Mouse (Mus musculus): ENCODE data around the gene Pou2f2. TPM values are rescaled to one million over a fixed set of nuclear protein-coding genes. Genes with fewer than 3 reads are reported as not detected.

Gene Pou2f2
- polyA plus RNA-seq, 1 experiment from 2014 or later = 4.1 TPM

- no peaks in the 10 kb centered on the region for H3K4me1 ChIP-seq
- H3K27ac ChIP-seq = no peak overlapping the region
- 78% methylated on average over 10 of the region's 10 CpGs for WGBS
- H3K36me3 ChIP-seq = no peaks in the 10 kb centered on the region
- no peak for DNase-seq (ENCODE audit: low spot score)
- no peaks in the 10 kb centered on the region for H3K9me3 ChIP-seq (replicated peaks)
- H3K4me3 ChIP-seq = no peak overlapping the region
- peaks cover 29% of the 10 kb centered on the region for H3K27me3 ChIP-seq (ENCODE audit: low read depth, poor library complexity, severe bottlenecking)
Observed at GRCm38 (mm10) chr7:25125716-25126281, 53.7 kb downstream of the Pou2f2 start.

- Histone ChIP-seq H3K9me3 (replicated peaks) (no peaks in the 10 kb centered on the region), H3K27me3 (ENCODE audit: low read depth, poor library complexity, severe bottlenecking) (peaks cover 12% of the 10 kb centered on the region), H3K27ac (no peak overlapping the region), H3K4me1 (peaks cover 9% of the 10 kb centered on the region), H3K36me3 (no peaks in the 10 kb centered on the region), H3K4me3 (no peak overlapping the region)
- no peak for DNase-seq (ENCODE audit: low spot score)
- WGBS = 62% methylated on average over 13 of the region's 13 CpGs
Observed at GRCm38 (mm10) chr7:25121240-25121786, 58.2 kb downstream of the Pou2f2 start.

GRCm38 (mm10) chr7:25120061-25120834 is 59.3 kb downstream of the Pou2f2 start:
- peaks cover 13% of the 10 kb centered on the region for H3K4me1 ChIP-seq
- WGBS = 66% methylated on average over 25 of the region's 25 CpGs

GRCm38 (mm10) chr7:25112956-25113603 is 66.4 kb downstream of the Pou2f2 start:
- no peaks in the 10 kb centered on the region for H3K36me3 ChIP-seq
- H3K9me3 ChIP-seq (replicated peaks) = no peaks in the 10 kb centered on the region
- H3K27me3 ChIP-seq (ENCODE audit: low read depth, poor library complexity, severe bottlenecking) = peaks cover 21% of the 10 kb centered on the region
- H3K27ac ChIP-seq = no peak overlapping the region
- 89% methylated on average over 16 of the region's 16 CpGs for WGBS
- H3K4me1 ChIP-seq = peaks cover 4% of the 10 kb centered on the region; the same call in 1 of the 2 replicates
- DNase-seq (ENCODE audit: low spot score) = no peak
- H3K4me3 ChIP-seq = no peak overlapping the region

More at GRCm38 (mm10) chr7:25120061-25120834, 59.3 kb downstream of the Pou2f2 start:
- no peaks in the 10 kb centered on the region for H3K9me3 ChIP-seq (replicated peaks)
- peaks cover 22% of the 10 kb centered on the region for H3K27me3 ChIP-seq (ENCODE audit: low read depth, poor library complexity, severe bottlenecking)
- H3K36me3 ChIP-seq = no peaks in the 10 kb centered on the region
- no peak overlapping the region for H3K4me3 ChIP-seq
- no peak overlapping the region for H3K27ac ChIP-seq
- no peak for DNase-seq (ENCODE audit: low spot score)

GRCm38 (mm10) chr7:25112178-25112955 is 67.2 kb downstream of the Pou2f2 start:
- Histone ChIP-seq H3K27ac (no peak overlapping the region), H3K36me3 (no peaks in the 10 kb centered on the region), H3K4me3 (no peak overlapping the region), H3K9me3 (replicated peaks) (no peaks in the 10 kb centered on the region), H3K27me3 (ENCODE audit: low read depth, poor library complexity, severe bottlenecking) (peaks cover 21% of the 10 kb centered on the region), H3K4me1 (peaks cover 4% of the 10 kb centered on the region; the same call in 1 of the 2 replicates)
- DNase-seq (ENCODE audit: low spot score) = no peak
- WGBS = 88% methylated on average over 17 of the region's 17 CpGs

GRCm38 (mm10) chr7:25110336-25110735 is 69.2 kb downstream of the Pou2f2 start:
- H3K9me3 ChIP-seq (replicated peaks) = no peaks in the 10 kb centered on the region
- H3K4me3 ChIP-seq = no peak overlapping the region
- peaks cover 7% of the 10 kb centered on the region for H3K4me1 ChIP-seq
- no peak overlapping the region for H3K27ac ChIP-seq
- 88% methylated on average over 9 of the region's 9 CpGs for WGBS
- peaks cover 9% of the 10 kb centered on the region for H3K27me3 ChIP-seq (ENCODE audit: low read depth, poor library complexity, severe bottlenecking)
- no peak for DNase-seq (ENCODE audit: low spot score)
- H3K36me3 ChIP-seq = no peaks in the 10 kb centered on the region

- Histone ChIP-seq H3K4me3 (no peak overlapping the region), H3K9me3 (replicated peaks) (no peaks in the 10 kb centered on the region), H3K4me1 (peaks cover 6% of the 10 kb centered on the region), H3K27me3 (ENCODE audit: low read depth, poor library complexity, severe bottlenecking) (0 out of 2 replicates have a peak, but pooled peaks cover 4% of the 10 kb centered on the region), H3K36me3 (no peaks in the 10 kb centered on the region), H3K27ac (no peak overlapping the region)
- 83% methylated on average over 12 of the region's 12 CpGs for WGBS
- DNase-seq (ENCODE audit: low spot score) = no peak
Observed at GRCm38 (mm10) chr7:25109355-25109754, 70.2 kb downstream of the Pou2f2 start.

- Histone ChIP-seq H3K4me1 (peaks cover 6% of the 10 kb centered on the region), H3K36me3 (no peaks in the 10 kb centered on the region), H3K27me3 (ENCODE audit: low read depth, poor library complexity, severe bottlenecking) (0 out of 2 replicates have a peak, but pooled peaks cover 4% of the 10 kb centered on the region), H3K27ac (no peak overlapping the region), H3K4me3 (no peak overlapping the region), H3K9me3 (replicated peaks) (no peaks in the 10 kb centered on the region)
- DNase-seq (ENCODE audit: low spot score) = no peak
- 60% methylated on average over 16 of the region's 17 CpGs for WGBS
Observed at GRCm38 (mm10) chr7:25106790-25107502, 72.6 kb downstream of the Pou2f2 start.

GRCm38 (mm10) chr7:25105411-25106160 is 73.9 kb downstream of the Pou2f2 start:
- DNase-seq (ENCODE audit: low spot score) = peak; percentile 82
- no peaks in the 10 kb centered on the region for H3K36me3 ChIP-seq
- H3K9me3 ChIP-seq (replicated peaks) = no peaks in the 10 kb centered on the region
- H3K4me3 ChIP-seq = no peak overlapping the region
- H3K4me1 ChIP-seq = peaks cover 6% of the 10 kb centered on the region
- H3K27me3 ChIP-seq (ENCODE audit: low read depth, poor library complexity, severe bottlenecking) = 0 out of 2 replicates have a peak, but pooled peaks cover 4% of the 10 kb centered on the region
- H3K27ac ChIP-seq = no peak overlapping the region
- WGBS = 25% methylated on average over 17 of the region's 17 CpGs

GRCm38 (mm10) chr7:25099581-25099980 is 79.9 kb downstream of the Pou2f2 start:
- 0 out of 2 replicates have a peak, but pooled peaks cover 4% of the 10 kb centered on the region for H3K4me1 ChIP-seq
- DNase-seq (ENCODE audit: low spot score) = no peak
- H3K27ac ChIP-seq = no peak overlapping the region
- 0 out of 2 replicates have a peak, but pooled peaks cover 17% of the 10 kb centered on the region for H3K27me3 ChIP-seq (ENCODE audit: low read depth, poor library complexity, severe bottlenecking)
- 52% methylated on average over 4 of the region's 4 CpGs for WGBS
- no peaks in the 10 kb centered on the region for H3K36me3 ChIP-seq
- no peaks in the 10 kb centered on the region for H3K9me3 ChIP-seq (replicated peaks)
- no peak overlapping the region for H3K4me3 ChIP-seq

GRCm38 (mm10) chr7:25098169-25098568 is 81.4 kb downstream of the Pou2f2 start:
- Histone ChIP-seq H3K27ac (no peak overlapping the region), H3K4me3 (no peak overlapping the region), H3K9me3 (replicated peaks) (no peaks in the 10 kb centered on the region), H3K36me3 (no peaks in the 10 kb centered on the region), H3K4me1 (0 out of 2 replicates have a peak, but pooled peaks cover 10% of the 10 kb centered on the region), H3K27me3 (ENCODE audit: low read depth, poor library complexity, severe bottlenecking) (peaks cover 20% of the 10 kb centered on the region; the same call in 1 of the 2 replicates)
- WGBS = 80% methylated on average over 3 of the region's 3 CpGs
- no peak for DNase-seq (ENCODE audit: low spot score)
